Mouse (Mus musculus) frontal cortex, postnatal 25 days (tissue): Measurements from ENCODE around the gene Plekhh1.
"Not testable (repeated sequence)": the region's sequence is repeated elsewhere in the genome, so short reads cannot be mapped to it uniquely, and the experiment has no call there.

Experiments
- DNase-seq, 2 experiments: peaks; one replicate each; pipeline ENCODE4 v3.0.0; 2022; ENCODE audit warnings: low spot score in 2 of 2

Plekhh1 gene

DNA sequence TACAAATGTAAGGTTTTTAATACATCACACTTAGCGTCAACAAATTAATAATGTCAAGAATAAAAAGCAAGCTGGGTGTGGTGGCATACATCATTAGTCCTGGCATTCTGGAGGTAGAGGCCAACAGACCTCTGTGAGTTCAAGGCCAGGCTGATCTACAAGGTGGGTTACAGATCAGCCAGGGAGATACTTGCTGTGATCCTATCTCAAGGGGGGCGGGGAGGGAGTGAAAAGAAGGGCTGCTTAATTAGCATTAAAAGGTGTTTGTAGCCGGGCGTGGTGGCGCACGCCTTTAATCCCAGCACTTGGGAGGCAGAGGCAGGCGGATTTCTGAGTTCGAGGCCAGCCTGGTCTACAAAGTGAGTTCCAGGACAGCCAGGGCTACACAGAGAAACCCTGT lies 1.4 kb upstream of the Plekhh1 start:
- DNase-seq, result not testable (repeated sequence)

DNA sequence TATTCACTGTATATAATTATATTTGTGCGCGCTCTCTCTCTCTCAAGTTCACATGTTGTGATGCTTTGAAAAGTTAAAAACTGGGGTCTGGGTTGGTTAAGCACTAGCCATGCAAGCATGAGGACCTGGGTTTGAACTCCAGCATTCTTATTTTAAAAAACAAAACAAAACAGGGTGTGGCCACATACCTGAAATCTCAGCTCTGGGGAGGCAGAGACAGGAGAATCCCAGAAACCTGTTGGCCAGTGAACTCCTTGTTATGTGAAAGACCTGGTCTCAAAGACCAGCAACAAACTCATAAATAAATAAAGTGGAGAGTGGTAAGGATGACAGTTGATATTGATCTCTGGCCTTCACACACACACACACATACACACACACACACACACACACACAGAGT lies 5.4 kb downstream of the Plekhh1 start:
- no peak for DNase-seq

DNA sequence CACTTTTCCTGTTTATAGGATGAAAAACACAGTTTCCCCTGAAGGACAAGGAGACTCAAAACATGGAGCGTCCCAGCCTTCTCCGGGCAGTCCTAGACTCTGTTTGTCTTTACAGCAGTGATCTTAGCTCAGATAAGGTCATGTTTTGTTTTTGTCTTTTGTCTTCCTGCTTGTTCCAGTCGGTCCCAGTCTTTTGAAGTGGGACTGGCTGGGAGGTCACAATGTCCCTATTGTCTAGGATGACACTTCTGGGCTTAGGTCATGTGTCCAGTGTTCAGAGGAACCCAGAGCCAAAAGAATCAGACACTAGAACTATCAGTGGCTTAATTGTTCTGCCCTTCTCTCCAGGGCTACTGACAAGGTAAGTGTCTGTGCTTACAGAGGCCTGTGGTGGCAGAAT lies 6.4 kb downstream of the Plekhh1 start:
- no peak for DNase-seq

DNA sequence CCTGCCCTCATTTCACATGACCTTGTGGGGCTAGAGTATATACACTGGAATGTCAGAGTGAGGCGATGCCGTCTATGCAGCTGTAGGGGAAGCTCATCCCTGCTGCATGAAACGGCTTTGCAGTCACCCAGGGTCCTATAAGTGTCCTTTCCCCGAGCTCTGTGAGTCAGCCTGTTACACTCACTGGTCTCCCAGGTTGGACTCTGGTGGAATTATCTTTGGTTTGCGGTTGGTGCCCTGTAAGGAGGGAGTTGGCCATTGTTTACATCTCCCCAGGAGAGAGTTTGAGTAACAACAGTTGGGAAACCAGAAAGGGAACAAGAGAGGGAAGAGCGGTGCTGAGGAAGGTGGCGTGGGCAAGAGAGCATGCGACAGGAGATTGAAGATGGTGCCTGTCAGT lies 10.7 kb downstream of the Plekhh1 start:
- DNase-seq, result no peak

DNA sequence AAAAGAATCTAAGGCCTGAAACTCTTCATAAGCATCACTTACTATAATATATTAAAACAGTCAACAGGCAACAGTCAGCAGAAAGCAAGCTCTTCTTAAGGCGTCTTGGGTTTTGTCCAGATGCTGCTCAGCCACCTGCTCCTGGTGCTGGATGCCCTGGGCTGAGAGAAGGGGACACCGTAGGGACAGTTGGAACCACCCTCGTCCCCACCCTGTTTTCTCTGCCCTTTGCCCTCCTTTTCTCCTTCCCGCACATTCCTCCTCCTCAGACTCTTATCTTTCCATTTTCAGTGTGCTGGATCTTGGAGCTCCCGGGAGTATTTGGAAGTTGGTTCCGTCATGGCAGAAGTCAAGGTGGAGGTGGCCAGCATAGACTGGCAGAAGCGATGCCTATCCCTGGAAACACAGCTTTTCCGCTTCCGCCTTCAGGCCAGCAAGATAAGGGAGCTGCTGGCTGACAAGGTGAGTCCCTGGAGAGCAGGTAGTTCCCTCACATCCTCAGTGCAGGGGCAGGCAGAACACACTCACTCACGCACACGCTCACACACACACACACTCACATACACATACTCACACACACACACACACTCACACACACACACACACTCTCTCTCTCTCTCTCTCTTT lies 11.4 kb downstream of the Plekhh1 start:
- DNase-seq, result no peak

DNA sequence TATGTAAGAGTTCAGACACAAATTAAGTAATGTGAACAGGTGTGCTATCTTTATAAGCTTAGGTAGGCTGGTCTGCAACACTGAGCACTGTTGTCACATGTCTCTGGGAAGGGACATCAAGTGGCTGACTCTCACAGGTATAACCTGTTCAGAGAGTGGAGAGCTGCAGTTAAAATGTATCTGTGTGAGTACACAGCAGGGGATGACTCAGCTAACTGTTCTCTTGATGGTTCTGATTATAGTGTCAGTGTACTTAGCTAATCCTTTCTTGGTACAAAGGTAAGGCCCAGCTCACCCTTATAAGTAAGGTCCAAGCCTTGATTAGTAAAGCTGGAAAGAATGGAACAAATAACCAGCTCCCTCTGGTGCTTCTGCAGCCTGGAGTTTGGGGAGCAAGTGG lies 12.5 kb downstream of the Plekhh1 start:
- no peak for DNase-seq

DNA sequence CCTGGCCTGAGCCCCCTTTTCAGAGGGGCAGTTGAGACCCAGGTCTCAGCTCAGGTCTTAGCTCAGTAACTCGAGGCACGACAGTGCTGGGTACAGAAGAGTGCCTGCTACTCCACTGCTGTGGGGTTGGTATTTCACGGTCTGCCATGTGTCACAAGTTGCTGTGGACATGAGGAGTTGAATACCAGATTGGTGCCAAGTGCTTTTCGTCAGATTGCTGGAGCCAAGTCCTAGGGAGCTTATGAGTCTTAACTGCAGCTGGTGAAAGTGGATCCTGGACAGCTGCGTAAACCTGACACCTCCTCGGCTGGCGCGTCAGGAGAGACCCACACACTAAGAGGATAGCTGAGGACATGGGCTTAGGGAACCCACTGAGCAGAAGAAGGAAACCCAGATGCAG lies 15.7 kb downstream of the Plekhh1 start:
- DNase-seq, result no peak

DNA sequence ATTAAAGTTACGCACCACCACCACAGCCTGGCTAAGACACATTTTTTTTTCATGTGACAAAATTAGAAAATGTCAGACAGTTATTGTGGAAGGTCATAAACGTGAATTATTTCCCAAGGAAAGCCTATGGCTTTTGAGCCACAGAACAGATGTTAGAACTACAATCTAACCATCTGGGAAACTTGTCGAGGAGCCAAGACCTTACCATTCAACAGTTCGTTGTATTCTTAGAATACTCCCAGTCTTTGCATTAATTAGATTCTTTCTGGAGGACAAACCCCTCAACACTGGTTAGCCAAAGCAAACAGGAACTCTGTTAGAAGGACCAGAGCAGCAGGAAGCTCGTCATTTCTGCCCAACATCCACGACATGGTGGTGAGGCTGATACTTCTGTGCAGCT lies 17.2 kb downstream of the Plekhh1 start:
- DNase-seq, result no peak

DNA sequence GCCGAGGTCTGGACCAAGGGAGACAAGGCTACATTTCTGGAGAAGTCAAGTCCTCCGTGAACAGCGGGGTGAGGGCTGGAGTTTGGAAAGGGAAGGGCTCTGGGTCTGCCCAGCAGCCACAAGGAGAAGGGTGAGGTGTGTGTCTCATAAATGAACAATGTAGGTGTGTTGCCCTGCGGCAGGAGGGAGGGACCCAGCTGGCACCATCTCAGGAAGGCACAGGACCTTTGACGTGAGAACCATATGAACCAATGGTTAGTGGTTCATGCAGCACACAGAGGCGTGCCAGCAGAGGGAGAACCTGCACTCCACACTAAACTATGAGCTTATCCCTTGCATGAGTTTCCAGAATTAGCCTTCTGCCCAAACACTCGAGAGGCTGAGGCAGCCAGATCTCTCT lies 18.2 kb downstream of the Plekhh1 start:
- DNase-seq, result no peak

DNA sequence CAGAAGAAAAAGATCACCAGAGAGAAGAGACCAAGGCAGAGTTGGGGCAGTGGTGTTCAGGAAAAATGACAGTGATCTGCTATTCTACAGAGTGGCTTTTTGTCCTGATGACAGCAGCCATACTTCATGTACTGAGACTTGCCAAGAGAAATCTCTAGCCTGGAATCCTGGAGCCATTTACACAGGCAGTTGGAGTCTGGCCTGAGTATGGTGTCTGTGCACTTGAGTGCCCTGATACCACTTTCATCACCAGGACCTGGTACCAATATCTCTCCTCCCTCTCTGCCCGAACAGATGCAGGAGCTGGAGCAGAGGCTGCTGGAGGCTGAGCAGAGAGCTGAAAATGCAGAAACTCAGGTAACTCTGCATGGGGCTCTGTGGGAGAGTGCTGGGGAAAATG lies 19.9 kb downstream of the Plekhh1 start:
- no peak for DNase-seq

DNA sequence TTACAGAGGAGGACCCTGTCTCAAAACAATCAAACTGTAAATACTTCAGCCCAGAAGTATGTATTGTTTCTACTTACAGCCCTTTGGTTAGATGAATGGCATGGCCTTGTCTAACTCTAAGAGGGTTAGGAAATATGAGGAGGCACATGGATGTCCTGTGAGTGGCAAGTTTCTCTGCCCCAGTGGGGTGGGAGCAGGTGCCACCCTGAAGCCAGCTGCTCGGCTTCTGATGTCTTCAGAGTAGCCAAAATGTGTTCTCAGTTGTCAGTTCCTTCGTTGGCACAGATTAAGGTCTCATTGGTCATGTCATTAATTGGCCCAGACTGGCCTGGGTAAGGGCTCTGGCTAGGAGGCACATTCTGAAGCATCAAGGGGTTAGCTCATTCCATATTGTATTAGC lies 20.8 kb downstream of the Plekhh1 start:
- DNase-seq, result no peak

DNA sequence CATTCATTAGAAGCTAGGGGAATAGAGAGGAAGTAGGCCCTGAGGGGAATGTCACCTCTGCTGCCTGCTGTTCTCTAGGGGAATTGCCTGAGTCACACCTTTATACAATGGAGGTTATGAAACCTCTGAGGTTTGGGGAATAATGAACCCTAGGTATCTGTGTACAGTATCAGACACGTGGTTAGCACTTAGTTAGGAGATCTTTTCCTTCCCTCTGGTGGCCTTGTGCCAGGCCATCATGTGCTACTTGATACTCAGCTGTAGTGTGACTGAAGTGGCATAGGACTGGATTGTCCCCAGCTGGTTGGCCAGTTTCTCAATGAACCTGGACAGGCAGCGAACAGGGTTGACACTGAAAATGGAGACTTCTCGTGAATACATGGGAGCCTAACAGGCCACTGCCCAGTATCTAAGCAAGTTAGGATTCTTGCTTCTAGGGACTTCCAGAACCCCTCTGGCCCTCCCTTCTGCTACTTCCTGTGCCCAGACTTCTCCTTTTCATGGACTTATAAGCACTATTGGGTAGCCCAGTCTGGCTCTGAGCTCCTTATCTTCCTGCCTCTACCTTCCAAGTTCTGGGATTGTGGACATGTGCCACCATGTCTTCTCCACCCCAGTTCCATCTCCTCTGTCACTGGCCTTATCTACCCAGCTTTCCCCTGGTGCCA lies 21.7 kb downstream of the Plekhh1 start:
- no peak for DNase-seq

DNA sequence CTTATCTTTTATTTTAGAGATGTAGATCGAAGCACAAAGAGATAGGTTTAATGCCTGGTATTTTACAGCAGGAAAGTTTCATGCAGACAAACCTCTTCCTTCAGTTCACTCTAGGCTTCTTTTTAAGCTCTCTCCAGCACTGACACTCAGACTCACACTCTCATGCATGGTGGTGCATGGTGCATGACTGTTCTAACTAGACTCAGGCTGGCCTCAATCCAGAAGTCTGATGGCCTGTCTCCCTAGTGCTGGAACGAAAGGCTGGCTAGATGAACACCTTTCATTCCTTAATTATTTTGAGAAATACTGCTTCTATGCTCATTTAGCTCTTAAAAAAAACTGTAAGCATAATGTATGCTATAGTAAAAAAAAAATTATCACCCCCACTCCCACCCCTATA lies 23.1 kb downstream of the Plekhh1 start:
- no peak for DNase-seq

DNA sequence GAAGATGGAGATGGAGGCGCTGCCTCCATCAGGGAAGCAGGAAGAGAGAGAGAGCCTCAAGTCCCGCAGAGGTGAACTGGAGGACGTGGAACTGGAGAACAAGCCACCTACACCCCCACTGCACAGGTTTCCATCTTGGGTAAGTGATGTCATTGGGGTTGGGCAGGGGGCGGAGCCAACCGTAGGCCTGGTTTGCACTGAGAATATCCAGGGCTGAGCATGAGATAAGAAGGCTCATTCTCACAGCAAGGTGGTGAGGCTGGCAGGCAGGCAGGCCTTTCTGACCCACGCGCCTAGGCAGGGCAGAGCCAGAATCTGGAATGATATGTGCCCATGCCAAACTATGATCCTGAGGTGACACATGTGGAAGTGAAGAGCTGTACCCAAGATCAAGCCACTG lies 26.3 kb downstream of the Plekhh1 start:
- no peak for DNase-seq

DNA sequence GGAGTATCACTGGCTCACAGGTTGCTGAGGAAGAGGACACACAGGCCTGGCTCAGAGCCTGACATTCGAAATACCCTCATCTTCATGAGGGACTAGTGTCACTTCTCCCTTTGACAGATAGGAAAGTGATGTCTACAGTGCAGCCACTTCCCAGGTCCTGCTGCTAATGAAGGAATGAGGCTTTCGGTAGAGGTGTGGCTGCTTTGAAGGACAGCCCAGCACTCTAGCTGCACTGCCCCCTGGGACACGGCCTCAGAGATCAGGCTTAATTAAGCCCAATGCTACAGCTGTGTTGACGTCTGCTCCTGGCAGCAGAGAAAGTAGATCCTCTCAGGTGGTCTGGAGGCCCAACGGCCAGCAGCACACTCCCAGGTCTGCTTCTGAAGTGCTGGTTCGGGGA lies 30.6 kb downstream of the Plekhh1 start:
- DNase-seq, result no peak

DNA sequence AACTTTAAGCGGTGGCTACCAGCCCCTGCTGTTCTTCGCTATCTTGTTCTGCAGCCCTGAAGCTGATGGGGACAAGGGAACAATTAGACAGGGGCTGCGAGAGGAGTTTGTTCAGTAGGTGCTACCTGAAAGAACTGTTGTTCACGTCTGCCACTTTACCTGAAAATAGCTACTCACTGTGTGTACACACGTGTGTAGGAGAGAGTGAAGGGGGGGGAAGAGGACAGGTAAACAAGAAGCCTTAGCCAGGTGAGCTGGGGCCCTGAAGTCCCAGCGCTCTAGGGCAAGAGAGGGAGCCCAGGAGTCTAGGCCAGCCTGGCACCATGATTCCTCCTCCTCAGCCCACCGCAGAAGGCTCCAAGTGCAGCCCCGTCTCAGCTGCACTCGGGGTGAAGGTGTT lies 31.2 kb downstream of the Plekhh1 start:
- no peak for DNase-seq

DNA sequence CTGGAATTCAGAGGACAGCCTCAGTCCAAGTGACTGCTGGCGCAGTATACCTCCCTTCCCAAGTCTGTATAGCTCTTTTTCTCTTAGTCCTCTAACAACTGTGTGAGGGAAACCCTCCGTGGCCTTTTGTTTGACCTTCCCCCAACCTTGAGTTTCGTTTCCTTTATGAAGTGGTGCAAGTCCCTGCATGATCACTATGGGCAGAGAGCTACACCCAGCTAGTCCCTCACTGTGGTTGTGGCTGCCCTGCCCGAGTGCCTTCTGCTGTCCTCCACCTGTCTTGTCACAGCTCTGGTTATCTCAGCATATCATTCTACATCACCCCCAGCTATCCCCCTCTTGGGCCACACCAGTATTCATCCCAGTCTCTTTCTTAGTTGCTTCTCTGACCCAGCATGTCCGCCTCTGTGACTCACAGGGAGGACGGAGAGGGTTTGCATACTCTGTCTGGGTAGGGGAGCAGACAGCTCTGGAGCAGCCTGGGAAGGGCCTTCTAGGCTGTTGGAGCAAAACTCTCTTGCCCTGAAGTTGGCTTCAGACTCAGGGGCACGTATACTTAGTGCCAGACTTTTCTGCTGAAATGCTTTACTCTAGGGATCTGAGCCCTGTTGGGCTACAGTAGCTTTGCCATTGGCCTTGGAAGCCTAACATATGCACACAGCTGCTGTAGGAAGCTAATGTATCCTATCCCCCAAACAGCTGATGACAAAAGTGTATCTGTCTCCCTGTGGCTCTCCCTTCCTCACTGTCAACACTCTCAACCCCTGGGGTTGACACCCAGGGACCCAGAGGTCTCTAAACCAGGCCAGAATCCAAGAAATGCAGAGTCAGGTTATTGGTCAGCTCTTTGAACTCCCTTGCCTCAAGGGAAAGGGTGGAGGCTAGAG lies 32.0 kb downstream of the Plekhh1 start:
- DNase-seq, result no peak

DNA sequence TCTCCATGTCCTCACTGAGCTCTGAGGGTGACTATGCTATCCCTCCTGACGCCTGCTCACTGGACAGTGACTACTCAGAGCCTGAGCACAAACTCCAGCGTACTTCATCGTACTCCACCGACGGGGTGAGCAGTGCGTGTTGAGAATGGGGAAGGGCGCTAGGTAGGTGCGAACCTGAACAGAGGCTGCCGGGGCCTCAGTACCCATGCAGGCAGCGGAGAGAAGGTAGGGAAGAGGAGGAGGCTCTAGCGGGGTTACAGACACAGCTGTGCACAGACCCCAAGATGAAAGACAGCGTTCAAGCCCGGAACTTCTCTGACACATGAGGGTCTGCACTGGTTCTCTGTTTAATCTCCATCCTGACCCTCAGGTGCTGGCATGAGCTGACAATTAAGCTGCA lies 35.5 kb downstream of the Plekhh1 start:
- DNase-seq, result no peak

DNA sequence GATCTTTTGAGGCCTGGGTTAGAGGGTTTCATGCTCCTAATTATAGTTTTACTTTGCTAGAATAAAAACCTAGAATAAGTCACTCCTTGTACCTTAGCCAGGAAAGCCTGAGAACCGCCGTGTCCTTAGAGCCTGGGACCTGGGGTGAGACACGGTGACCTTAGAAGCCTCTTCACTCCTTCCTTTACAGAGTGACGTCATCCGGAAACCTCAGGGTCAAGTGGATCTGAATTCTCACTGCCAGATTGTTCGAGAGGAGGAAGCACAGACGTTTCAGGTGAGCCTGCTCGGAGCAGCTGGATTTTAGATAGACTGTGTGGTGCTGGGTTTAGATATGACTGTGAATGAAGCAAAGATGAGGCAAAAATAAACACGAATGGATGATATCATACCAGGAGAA lies 37.5 kb downstream of the Plekhh1 start:
- no peak for DNase-seq

DNA sequence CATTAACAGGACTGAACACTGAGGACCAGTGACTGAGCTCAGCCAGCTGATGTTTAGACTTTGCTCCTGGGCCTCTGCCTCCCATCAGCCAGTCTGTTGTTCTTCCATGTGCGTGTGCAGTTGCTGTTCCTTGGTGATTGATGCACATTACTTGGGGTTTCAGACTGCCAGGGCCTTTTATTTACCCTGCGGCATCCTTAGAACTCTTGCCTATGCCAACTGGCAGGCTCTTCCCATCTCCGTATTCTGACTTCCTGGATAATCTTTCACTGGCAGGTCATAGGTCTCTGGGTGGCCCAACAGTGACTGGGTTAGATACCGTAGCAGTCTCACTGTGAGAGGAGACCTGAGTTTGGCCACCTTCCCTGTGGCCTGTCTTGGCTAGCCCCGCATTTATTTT lies 38.6 kb downstream of the Plekhh1 start:
- DNase-seq, result no peak

DNA sequence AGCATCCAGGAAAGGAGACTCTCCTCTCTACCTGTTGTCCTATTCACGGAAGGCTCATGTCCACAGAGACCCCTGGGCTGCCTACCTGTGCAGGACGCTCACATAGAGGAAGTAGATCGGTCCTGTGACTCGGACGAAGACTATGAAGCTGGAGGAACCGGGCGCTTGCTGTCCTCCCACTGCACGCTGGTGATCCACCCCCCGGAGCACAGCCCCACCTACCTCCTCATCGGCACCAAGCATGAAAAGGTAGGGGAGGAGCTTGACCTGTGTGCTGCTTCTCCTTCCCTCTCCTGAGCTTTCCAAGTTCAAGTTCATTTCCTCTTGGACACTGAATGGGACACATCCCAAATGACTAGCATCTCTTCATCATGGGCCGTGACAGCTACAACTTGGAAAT lies 39.3 kb downstream of the Plekhh1 start:
- no peak for DNase-seq

DNA sequence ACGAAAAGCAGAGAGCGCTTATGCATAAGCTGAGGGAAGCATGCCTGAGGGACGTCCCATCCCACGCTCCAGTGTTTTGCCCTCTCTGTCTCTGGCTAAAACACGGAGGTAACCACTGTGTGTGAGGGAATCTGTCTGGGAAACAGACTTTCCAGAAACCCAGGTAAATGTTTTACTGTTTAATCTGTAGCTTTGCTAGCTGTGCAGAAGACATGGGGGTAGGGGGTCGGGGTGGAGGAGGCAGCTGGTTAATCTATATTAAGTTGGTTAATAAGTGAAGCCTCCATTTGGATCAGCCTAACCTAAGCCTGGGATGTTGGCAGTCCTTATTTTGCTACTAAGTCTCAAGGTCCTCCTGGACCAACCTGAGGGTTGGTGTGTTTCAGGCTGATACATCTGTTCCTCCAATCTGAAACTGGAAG lies 40.2 kb downstream of the Plekhh1 start:
- no peak for DNase-seq

DNA sequence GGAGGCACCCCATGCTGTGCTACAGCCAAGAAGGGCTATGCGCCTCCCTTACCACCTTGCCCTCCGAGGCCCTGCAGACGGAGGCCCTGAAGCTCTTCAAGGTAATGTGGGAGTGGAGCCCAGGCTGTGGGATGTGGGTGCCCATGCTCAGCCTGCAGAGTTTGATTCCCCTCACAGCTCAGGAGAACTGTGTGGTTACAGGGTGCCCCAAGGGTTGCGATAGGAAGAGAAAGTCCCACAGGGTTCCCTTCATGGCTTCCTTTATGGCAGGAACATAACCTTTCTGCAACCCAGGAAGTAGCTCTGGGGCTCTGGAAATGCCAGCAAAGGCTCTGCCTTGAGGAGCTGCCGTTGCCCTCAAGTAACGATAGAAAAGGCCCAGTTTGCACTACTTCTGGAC lies 41.0 kb downstream of the Plekhh1 start:
- no peak for DNase-seq
